Mouse (Mus musculus) brain, adult 10 weeks (tissue): ENCODE results near the gene Gm28961. TPM values are rescaled to one million over a fixed set of nuclear protein-coding genes. Genes with fewer than 3 reads are reported as not detected.

Experiments used
- polyA plus RNA-seq: library from polyadenylated mRNA; stranded (reverse); fragments of 350-450 nt; fragmentation: Illumina TruSeq; extraction: RNeasy Lipid Tissue Mini Kit (QIAGEN cat#74804); gene quantifications from one replicate; pipeline ENCODE4 v1.2.3, GENCODE M21; 2015; ENCODE audit warnings: low read depth, low replicate concordance

Gene Gm28961
- polyA plus RNA-seq: not detected

DNA sequence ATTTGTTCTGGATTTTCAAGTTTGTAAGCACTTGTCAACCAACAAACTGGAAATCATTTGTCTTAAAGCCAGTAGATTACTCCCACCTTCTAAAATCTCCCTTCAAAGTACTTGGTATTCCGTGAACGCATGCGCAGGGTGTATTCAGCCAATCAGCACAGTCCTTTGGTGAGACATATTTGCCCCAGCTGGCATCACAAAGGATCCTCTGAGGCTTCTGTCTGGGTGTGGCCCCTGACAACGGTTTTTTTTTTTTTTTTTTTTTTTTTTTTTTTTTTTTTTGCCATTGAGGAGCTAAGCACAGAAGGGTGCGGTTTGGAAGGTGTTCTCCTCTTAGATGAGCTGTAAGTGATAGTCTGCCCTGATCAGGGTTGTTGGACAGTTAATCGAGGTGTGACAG, at the start of gene Gm28961:
Gene Gm28961 (plus strand): TSS at position 301 of the 400 bp plus-strand sequence.

Other genes starting within 250 kb of the Gm28961 start
- not detected for gene Gm21943, start 172.0 kb upstream of the Gm28961 start, polyA plus RNA-seq